Mouse (Mus musculus): Measurements from ENCODE around the gene Gnaq.
"Not testable (repeated sequence)": the region's sequence is repeated elsewhere in the genome, so short reads cannot be mapped to it uniquely, and the experiment has no call there.

GRCm38 (mm10) chr19:16267362-16267761 lies 134.7 kb downstream of the Gnaq start:
- TF ChIP-seq CHD2, ZNF384 (IDR thresholded peaks at IDR 0.05; ENCODE audit: low read depth, low read length): not testable (repeated sequence)

Measured in ES-E14 (cell line).